Mouse (Mus musculus) ovary, postnatal 14 days (tissue): ENCODE data around the gene Slc22a5.
A peak's percentile ranks its signal among the peaks of the same experiment; 100 is the strongest.
"Not testable (repeated sequence)": the region's sequence is repeated elsewhere in the genome, so short reads cannot be mapped to it uniquely, and the experiment has no call there.

Experiments used
- DNase-seq: peaks from one replicate; pipeline ENCODE4 v3.0.0; 2022; ENCODE audit warnings: low spot score

Gene Slc22a5

GRCm38 (mm10) chr11:53888242-53888641 is 3.2 kb downstream of the Slc22a5 start:
- DNase-seq: no peak

DNA sequence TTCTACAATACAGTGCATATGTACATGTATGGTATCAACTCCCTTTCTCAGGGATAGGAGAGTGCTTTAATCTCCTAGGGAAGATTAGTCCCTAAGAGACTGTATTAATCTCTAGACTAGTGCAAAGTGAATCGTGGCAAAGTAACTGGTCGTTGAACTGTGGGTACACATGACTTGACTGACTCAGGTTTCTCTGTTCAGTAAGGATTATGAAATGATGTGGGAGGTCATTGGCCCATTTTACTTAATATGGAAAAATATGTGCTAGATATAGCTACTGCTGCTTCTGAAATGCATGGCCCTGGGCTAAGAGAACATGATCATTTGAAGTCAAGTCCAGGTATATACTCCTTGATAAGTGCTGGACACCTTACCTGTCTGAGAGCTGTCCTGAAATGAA is 8.2 kb downstream of the Slc22a5 start:
- DNase-seq: no peak

DNA sequence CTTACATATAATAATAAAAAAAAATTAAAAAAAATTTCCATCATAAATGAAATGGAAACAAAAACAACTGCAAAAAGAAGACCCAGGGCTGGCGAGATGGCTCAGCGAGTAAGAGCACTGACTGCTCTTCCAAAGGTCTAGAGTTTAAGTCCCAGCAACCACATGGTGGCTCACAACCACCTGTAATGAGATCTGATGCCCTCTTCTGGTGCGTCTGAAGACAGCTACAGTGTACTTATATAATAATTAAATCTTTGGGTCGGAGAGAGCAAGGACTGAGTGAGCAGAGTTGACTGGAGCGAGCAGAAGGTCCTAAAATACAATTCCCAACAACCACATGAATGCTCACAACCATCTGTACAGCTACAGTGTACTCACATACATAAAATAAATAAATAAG is 13.4 kb downstream of the Slc22a5 start:
- DNase-seq: not testable (repeated sequence)

GRCm38 (mm10) chr11:53876488-53876887 is 15.0 kb downstream of the Slc22a5 start:
- DNase-seq: no peak

- no peak for DNase-seq
Observed at GRCm38 (mm10) chr11:53874706-53875105, 16.8 kb downstream of the Slc22a5 start.

DNA sequence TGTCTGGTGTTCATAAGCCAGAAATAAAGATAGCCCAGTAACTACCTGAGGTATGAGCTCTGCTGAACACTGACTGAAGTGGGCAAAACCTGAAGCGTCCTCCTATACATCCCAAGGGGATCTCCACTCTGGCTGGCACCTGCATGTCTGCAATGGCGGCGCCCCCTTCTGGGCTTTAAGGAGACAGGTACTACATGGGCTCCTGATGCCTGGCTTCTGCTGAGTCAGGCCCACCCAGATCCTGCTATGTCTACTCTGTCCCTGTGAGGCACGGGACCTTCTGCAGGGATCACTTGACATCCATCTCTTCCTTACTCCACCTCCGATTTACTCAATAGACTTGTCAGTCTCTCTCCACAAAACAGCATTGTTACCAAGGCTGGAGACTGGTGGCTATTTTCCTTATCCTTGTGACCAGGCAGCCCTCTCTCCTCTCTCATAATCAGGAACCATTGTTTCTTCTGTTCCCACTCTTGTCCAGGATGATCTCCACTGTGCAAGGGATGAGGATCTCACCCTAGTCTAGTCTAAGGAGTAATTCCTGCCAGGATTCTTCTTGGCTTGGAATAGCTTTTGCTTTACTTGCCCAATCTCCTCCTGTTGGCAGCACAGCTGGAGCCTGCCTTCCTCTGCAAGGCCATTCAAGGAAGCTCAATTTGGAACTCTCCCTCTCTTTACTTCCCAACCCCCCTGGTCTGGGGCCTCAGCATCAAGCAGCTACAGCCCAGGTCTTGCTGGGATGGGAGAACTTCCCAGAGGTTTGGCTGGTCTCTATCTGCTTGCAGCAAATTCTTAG is 17.4 kb downstream of the Slc22a5 start:
- DNase-seq: not testable (repeated sequence)

DNA sequence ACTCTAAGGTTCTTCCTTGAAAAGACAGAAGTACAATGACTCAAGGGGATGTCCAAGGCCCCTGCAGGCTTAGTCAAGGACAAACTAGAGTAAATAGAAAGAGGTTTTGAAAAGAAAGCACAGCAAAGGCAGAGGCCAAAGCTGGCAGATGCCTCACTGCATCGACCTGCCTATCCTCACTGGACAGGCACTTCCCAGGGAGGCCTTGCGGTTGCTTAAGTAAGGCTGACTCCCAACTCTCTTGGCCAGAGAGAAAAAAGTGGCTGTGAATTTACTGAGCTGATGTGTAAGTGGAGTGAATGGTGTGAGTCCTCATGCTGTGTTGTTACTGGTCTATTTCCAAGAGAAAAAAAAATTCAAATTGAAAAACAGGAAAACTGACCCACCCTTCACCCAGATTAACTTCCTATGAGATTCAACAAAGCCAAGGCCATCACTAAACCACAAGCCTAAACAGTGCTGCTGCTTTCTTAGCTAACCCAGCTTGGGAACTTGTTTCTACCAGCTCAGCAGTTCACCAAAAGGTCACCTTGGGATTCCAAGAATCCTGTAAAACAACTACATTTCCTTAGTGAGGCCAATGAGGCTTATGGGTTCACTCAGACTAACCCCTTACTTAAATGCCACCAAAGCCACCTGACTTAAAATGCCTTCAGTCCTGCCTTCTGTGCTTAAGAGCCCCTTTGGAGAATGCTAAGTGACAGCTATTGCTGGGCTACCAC is 19.5 kb downstream of the Slc22a5 start:
- DNase-seq: no peak

GRCm38 (mm10) chr11:53869172-53869571 is 22.3 kb downstream of the Slc22a5 start:
- no peak for DNase-seq

- not testable (repeated sequence) for DNase-seq
Observed at GRCm38 (mm10) chr11:53868323-53868722, 23.1 kb downstream of the Slc22a5 start.

GRCm38 (mm10) chr11:53864724-53865310 is 26.6 kb downstream of the Slc22a5 start:
- not testable (repeated sequence) for DNase-seq

GRCm38 (mm10) chr11:53860944-53861343 is 30.5 kb downstream of the Slc22a5 start:
- DNase-seq: not testable (repeated sequence)

- peak; percentile 42 for DNase-seq
Observed at GRCm38 (mm10) chr11:53858761-53859580, 32.5 kb downstream of the Slc22a5 start, which contains the start of gene Gm12216. Gm12216 (minus strand) TSS chr11:53859256.

DNA sequence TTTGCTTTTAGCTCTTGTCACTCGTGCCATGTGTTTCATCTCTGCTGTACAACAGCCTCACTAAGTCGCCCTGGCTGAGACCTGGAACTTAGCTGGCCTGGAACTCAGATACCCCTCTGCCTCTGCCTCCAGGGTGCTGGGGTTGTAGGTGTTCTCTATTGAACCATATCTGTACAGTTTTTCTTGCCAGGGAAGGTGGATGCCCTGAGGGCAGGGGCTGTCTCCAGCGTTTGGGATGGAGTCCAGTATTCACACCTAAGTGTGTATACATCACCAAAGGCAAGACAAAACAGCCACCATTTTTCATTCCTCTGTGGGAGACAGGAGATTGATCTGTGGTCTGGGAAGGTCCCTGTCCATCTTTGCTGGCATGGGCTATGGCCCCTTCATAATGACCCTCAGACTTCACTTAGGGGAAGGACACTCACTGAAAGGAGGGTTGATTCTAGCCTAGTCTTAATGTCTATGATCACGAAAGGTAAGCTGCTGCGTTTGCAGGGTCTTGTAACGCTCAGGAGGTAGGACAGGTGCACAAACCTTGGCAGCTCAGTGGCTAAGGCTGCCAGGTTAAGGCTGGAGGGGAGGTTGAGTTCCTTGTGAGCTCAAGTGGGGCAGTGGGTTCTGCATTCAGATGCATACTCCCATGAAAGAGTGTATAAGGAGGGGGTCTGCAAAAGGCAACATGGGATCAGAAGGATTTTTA is 33.3 kb downstream of the Slc22a5 start:
- DNase-seq: no peak

- no peak for DNase-seq
Observed at GRCm38 (mm10) chr11:53853665-53854064, 37.8 kb downstream of the Slc22a5 start.

GRCm38 (mm10) chr11:53851795-53852194 is 39.7 kb downstream of the Slc22a5 start:
- DNase-seq: no peak

DNA sequence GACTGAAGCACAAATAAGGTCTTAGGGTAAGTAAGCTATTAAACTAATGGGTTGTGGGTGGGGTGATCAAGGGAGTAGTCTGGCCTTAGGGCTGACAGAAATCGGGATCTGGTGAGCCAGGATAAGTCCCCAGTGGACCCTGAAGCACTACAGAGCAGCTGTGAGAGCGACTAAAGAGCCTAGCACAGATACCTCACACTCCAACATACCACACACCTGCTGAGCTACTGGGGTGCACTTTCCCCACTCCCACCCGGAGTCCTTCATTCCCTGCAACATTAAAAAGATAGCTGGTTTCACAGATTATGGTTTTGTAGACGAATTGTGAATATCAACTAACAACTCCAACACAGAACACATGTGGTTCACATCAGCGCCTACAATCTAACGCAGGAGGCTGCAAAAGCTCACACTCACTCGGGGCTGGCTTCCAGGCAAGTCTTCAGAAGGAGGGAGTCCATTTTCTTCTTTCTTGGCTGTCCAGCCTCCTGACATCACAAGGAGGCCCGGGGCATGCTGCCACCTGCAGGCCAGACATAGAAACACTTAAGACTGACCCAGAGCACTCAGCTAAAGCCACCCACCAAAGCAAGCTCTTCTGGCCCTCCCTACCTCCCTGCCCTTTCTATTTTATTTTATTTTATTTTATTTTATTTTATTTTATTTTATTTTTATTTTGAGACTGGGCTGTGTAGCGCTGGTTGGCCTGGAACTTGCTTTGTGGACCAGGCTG is 41.7 kb downstream of the Slc22a5 start:
- DNase-seq: peak; percentile 76

DNA sequence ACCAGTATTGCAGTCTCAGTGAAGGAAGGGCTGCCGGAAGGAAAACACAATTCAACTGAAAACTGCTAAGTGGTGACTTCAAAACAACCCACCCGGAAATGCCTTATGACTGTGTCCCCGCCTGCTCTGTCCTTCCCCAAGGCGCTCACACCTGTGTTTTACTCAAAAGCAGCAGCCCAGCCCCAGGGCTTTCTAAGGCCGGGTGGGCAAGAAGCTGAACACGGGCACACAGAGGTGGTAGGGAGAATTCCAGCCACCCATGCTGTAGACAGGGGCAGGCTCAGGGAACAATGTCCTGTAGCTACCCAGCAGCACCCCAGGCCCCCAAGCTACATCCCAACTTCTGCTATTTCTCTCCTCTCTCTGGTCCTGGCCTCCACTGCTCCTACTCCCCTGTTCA is 45.8 kb downstream of the Slc22a5 start:
- no peak for DNase-seq

GRCm38 (mm10) chr11:53843106-53843505 is 48.4 kb downstream of the Slc22a5 start:
- no peak for DNase-seq

DNA sequence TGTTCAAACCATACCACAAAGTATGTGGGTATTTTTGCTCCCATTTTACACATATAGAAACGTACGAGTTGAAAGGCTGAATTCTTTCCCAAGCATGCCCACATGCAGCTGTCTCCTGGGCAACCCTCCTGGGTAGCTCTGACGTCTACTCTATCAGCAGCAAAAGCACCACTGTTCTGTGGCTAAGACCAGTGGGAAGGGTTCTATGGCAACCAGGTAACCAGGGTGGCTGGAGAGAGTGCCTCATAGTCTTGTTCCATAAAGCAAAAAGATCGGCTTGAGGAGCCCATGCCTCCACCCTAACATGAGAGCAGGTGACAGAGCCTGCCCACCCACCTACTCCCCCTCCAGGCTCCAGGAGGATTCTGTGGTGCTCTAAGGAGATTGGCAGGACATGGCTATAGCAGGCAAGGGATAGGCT is 49.3 kb downstream of the Slc22a5 start:
- no peak for DNase-seq

DNA sequence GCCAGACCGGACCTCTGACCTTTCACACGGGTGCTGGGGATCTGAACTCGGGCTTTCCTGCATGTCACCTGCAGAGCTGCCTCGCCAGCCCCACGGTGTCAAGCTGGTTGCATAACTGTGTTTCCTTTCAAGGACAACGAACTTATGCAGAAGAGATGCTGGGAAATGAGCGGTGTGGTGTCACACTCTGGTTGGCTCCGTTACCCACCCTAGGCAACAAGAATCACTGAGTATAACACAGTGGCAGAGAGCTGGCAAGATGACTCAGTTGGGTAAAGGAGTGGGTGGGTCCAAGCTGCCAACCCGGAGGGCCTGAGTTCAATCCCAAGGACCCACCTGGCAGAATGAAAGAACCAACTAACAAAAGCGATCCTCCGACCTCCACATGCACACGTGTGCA is 49.9 kb downstream of the Slc22a5 start:
- DNase-seq: no peak
